Mouse (Mus musculus) cerebellum, adult 8-10 months (tissue): Measurements from ENCODE around the gene Cfb.
A peak's percentile ranks its signal among the peaks of the same experiment; 100 is the strongest.

Experiments used
- DNase-seq: peaks from one replicate; pipeline ENCODE4 v3.0.0; 2022

Gene Cfb

GRCm38 (mm10) chr17:34883332-34883731 is 21.0 kb upstream of the Cfb start:
- no peak for DNase-seq

GRCm38 (mm10) chr17:34881683-34882310 is 19.5 kb upstream of the Cfb start, which contains the start of gene Gm20547:
Gm20547 (minus strand) TSS chr17:34882042.
- no peak for DNase-seq

- no peak for DNase-seq
Measured at GRCm38 (mm10) chr17:34881166-34881565, 18.8 kb upstream of the Cfb start.

GRCm38 (mm10) chr17:34879336-34879879 is 17.1 kb upstream of the Cfb start, which contains the start of gene Zbtb12:
Zbtb12 (plus strand) TSS chr17:34879483.
- DNase-seq, result no peak

GRCm38 (mm10) chr17:34874321-34874720 is 12.0 kb upstream of the Cfb start:
- no peak for DNase-seq

- DNase-seq, result no peak
Measured at GRCm38 (mm10) chr17:34865981-34866380, 3.7 kb upstream of the Cfb start.

- DNase-seq, result no peak
Measured at GRCm38 (mm10) chr17:34861704-34862415, 458 bp downstream of the Cfb start.

GRCm38 (mm10) chr17:34860514-34860913 is 1.8 kb downstream of the Cfb start:
- DNase-seq, result no peak

- no peak for DNase-seq
Measured at GRCm38 (mm10) chr17:34858670-34859069, 3.6 kb downstream of the Cfb start.

GRCm38 (mm10) chr17:34855825-34856224 is 6.5 kb downstream of the Cfb start:
- DNase-seq, result peak; percentile 45

GRCm38 (mm10) chr17:34854761-34855160 is 7.6 kb downstream of the Cfb start:
- DNase-seq, result no peak

- no peak for DNase-seq
Measured at GRCm38 (mm10) chr17:34853511-34853910, 8.8 kb downstream of the Cfb start.

GRCm38 (mm10) chr17:34850517-34851125 is 11.7 kb downstream of the Cfb start:
- DNase-seq, result no peak

- DNase-seq, result peak; percentile 97
Measured at GRCm38 (mm10) chr17:34849722-34850516, 12.4 kb downstream of the Cfb start, which contains the start of the genes Skiv2l and Nelfe. Skiv2l (minus strand) TSS chr17:34850210. Nelfe (plus strand) TSS chr17:34850391.

GRCm38 (mm10) chr17:34847615-34848014 is 14.7 kb downstream of the Cfb start:
- DNase-seq, result no peak

- DNase-seq, result no peak
Measured at GRCm38 (mm10) chr17:34847192-34847591, 15.1 kb downstream of the Cfb start.

- no peak for DNase-seq
Measured at GRCm38 (mm10) chr17:34844884-34845283, 17.4 kb downstream of the Cfb start.

- DNase-seq, result no peak
Measured at GRCm38 (mm10) chr17:34840736-34841307, 21.5 kb downstream of the Cfb start.

GRCm38 (mm10) chr17:34838785-34839184 is 23.5 kb downstream of the Cfb start:
- DNase-seq, result no peak

- no peak for DNase-seq
Measured at GRCm38 (mm10) chr17:34837464-34838324, 24.6 kb downstream of the Cfb start.

- DNase-seq, result peak; percentile 93
Measured at GRCm38 (mm10) chr17:34836856-34837221, 25.5 kb downstream of the Cfb start, which contains the start of the genes Stk19 and Dxo. Stk19 (minus strand) TSS chr17:34836945. Dxo (plus strand) TSS chr17:34837019.
